Mouse (Mus musculus) bone marrow, adult 2 months (tissue): ENCODE data around the gene Mettl18.

Experiments
- CTCF ChIP-seq: fragments of 200-500 bp; IDR thresholded peaks from 2 replicates; pipeline ENCODE4 v1.5.1; 2011; ENCODE audit warnings: low read length, control low read depth; ENCODE audit not compliant: control insufficient read depth, insufficient read depth
- POLR2A ChIP-seq: fragments of 200-500 bp; IDR thresholded peaks from 2 replicates; pipeline ENCODE4 v1.6.1; 2011; ENCODE audit warnings: low read depth, mild to moderate bottlenecking, control low read depth, low read length, borderline replicate concordance; ENCODE audit not compliant: control insufficient read depth

GRCm38 (mm10) chr1:163994173-163994720 lies 442 bp upstream of the Mettl18 start:
- TF ChIP-seq POLR2A (no peak), CTCF (no peak)
